Mouse (Mus musculus) forebrain, embryonic 16.5 days (tissue): Measurements from ENCODE around the gene Kmt2d. TPM values are rescaled to one million over a fixed set of nuclear protein-coding genes. Genes with fewer than 3 reads are reported as not detected.

Experiments
- ATAC-seq: fragments of 200-750 bp; cut with Nextera tagmentation; 2 replicates; pipeline ENCODE4 v1.8.0; 2017; ENCODE audit warnings: mild to moderate bottlenecking, moderate library complexity
- H3K27ac ChIP-seq: fragments of 300-500 bp; sonication (generic); 2 replicates; pipeline ENCODE4 v1.5.1; 2014; ENCODE audit warnings: low read length, control low read depth
- H3K27me3 ChIP-seq: fragments of 300-500 bp; sonication (generic); replicated peaks from 2 replicates; pipeline ENCODE4 v1.6.1; 2014; ENCODE audit warnings: low read length; ENCODE audit not compliant: control insufficient read depth, insufficient read depth
- H3K36me3 ChIP-seq: fragments of 300-500 bp; sonication (generic); 2 replicates; pipeline ENCODE4 v1.6.1; 2014; ENCODE audit not compliant: control insufficient read depth, insufficient read depth
- H3K4me1 ChIP-seq: fragments of 300-500 bp; sonication (generic); replicated peaks from 2 replicates; pipeline ENCODE4 v1.6.1; 2014; ENCODE audit warnings: low read length; ENCODE audit not compliant: control insufficient read depth, insufficient read depth
- H3K4me2 ChIP-seq: fragments of 300-500 bp; sonication (generic); 2 replicates; pipeline ENCODE4 v1.6.1; 2014; ENCODE audit warnings: mild to moderate bottlenecking, low read length, control low read depth
- H3K4me3 ChIP-seq: fragments of 300-500 bp; sonication (generic); replicated peaks from 2 replicates; pipeline ENCODE4 v1.5.1; 2014; ENCODE audit warnings: mild to moderate bottlenecking, low read length, control low read depth
- H3K9ac ChIP-seq: fragments of 300-500 bp; sonication (generic); replicated peaks from 2 replicates; pipeline ENCODE4 v1.6.1; 2014; ENCODE audit warnings: low read depth, low read length, control low read depth
- H3K9me3 ChIP-seq: fragments of 300-500 bp; sonication (generic); 2 replicates; pipeline ENCODE4 v1.6.1; 2016; ENCODE audit warnings: low read length; ENCODE audit not compliant: control insufficient read depth
- WGBS: fragments of 180-500 bp; shearing (Covaris S2); extraction: QIAGEN DNeasy Blood & Tissue Kit; methylation state at CpG from one replicate; pipeline ENCODE4 v1.1.7; 2014; 5-methylcytosine and 5-hydroxymethylcytosine counted together
- polyA plus RNA-seq: library from polyadenylated mRNA; unstranded; fragments of >200 nt; fragmentation: Nextera tagmentation; extraction: Ambion mirVana; gene quantifications from 2 replicates; pipeline ENCODE4 v1.2.1, GENCODE M21; 2015

Gene Kmt2d
- polyA plus RNA-seq, 1 experiment from 2014 or later = 12.8 TPM

DNA sequence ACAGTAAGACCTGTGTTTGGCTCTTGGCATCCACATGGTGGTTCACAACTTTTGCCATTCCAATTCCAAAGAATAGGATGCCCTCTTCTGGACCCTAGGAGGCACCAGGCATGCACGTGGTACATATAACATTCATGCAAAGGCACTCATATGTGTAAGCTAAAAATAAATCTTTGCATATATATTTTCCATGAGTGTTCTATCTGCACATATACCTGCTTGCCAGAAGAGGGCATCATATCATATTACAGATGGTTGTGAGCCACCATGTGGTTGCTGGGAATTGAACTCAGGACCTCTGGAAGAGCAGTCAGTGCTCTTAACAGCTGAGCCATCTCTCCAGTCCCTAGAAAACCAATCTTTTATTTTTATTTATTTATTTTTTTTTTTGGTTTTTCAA is 30.5 kb upstream of the Kmt2d start:
- H3K9ac ChIP-seq = no peak overlapping the region
- H3K27ac ChIP-seq = no peak overlapping the region
- no peaks in the 10 kb centered on the region for H3K9me3 ChIP-seq
- no peak for ATAC-seq
- no peak overlapping the region for H3K4me3 ChIP-seq
- H3K36me3 ChIP-seq = peaks cover 16% of the 10 kb centered on the region
- WGBS = 75% methylated on average over 1 of the region's 1 CpGs
- H3K27me3 ChIP-seq = peaks cover 31% of the 10 kb centered on the region
- no peak overlapping the region for H3K4me2 ChIP-seq
- H3K4me1 ChIP-seq = peaks cover 8% of the 10 kb centered on the region

- under 1% methylated on average over 41 of the region's 41 CpGs for WGBS
- Histone ChIP-seq H3K9me3 (no peaks in the 10 kb centered on the region), H3K27ac (no peak within 1 kb of the TSS), H3K27me3 (peaks cover 61% of the 10 kb centered on the region), H3K4me1 (peaks cover 29% of the 10 kb centered on the region), H3K36me3 (peaks cover 3% of the 10 kb centered on the region; the same call in 1 of the 2 replicates), H3K4me3 (peak within 1 kb of the TSS; percentile 23), H3K9ac (0 out of 2 replicates have a peak within 1 kb of the TSS, but pooled peaks have one; percentile 23), H3K4me2 (peak within 1 kb of the TSS; percentile 33)
- ATAC-seq = no peak
These were observed 27.2 kb upstream of the Kmt2d start, which contains the start of gene Dhh for GRCm38 (mm10) chr15:98897928-98898800. Gene Dhh (minus strand): TSS chr15:98898540.

GRCm38 (mm10) chr15:98897495-98897894 is 26.5 kb upstream of the Kmt2d start:
- no peak overlapping the region for H3K4me2 ChIP-seq
- H3K4me3 ChIP-seq = no peak overlapping the region
- H3K4me1 ChIP-seq = peaks cover 29% of the 10 kb centered on the region
- ATAC-seq = no peak
- H3K27ac ChIP-seq = no peak overlapping the region
- peaks cover 63% of the 10 kb centered on the region for H3K27me3 ChIP-seq
- 1% methylated on average over 10 of the region's 10 CpGs for WGBS
- no peaks in the 10 kb centered on the region for H3K36me3 ChIP-seq
- no peak overlapping the region for H3K9ac ChIP-seq
- H3K9me3 ChIP-seq = no peaks in the 10 kb centered on the region

- Histone ChIP-seq H3K4me1 (peaks cover 29% of the 10 kb centered on the region), H3K4me3 (peak overlapping the region; percentile 16), H3K27me3 (peaks cover 66% of the 10 kb centered on the region), H3K36me3 (no peaks in the 10 kb centered on the region), H3K4me2 (peak overlapping the region; percentile 11), H3K9ac (peak overlapping the region; percentile 12), H3K9me3 (no peaks in the 10 kb centered on the region), H3K27ac (no peak overlapping the region)
- WGBS = 2% methylated on average over 41 of the region's 41 CpGs
- 0 out of 2 replicates have a peak, but pooled peaks have one; percentile 23 for ATAC-seq
These were observed 24.9 kb upstream of the Kmt2d start for GRCm38 (mm10) chr15:98895635-98896589.

DNA sequence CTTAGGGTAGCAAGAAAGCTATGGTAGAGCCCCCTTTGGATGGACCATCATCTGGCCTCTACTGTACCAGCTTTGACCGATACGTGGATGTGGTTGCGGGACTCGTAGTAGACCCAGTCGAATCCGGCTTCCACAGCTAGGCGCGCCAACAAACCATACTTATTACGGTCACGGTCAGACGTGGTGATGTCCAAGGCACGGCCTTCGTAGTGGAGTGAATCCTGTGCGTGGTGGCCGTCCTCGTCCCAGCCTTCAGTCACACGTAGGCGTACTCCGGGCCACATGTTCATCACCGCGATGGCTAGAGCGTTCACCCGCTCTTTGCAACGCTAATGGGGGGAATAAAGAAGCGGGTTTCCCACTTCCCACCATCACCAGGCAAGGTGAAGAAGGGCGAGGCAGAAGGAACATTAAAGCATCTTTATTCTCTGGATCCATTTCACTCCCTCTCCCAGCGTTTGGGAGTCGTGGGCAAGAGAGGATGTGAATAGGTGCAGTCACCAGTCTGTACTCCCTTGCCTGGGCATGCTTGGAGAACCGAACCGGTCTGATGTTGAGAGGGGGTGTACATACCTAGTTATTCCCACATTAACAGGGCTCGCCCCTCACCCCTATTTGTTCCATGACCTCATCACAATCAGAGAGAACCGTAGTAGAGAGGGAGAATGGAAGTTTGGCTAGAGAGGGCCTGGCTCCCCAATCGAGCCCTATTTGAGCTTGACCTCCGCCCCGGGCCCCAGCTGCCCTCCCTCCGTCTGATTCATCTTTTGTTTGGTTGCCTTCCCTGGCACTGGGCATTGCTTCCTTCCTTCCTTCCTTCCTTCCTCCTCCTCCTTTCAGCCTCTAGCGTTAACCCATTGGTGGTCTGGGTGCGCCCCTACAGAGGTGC is 24.0 kb upstream of the Kmt2d start:
- peaks cover 29% of the 10 kb centered on the region for H3K4me1 ChIP-seq
- no peak overlapping the region for H3K27ac ChIP-seq
- no peaks in the 10 kb centered on the region for H3K36me3 ChIP-seq
- peaks cover 62% of the 10 kb centered on the region for H3K27me3 ChIP-seq
- H3K4me3 ChIP-seq = peak overlapping the region; percentile 50
- peak overlapping the region; percentile 12 for H3K9ac ChIP-seq
- ATAC-seq = no peak
- WGBS = 4% methylated on average over 38 of the region's 38 CpGs
- no peaks in the 10 kb centered on the region for H3K9me3 ChIP-seq
- peak overlapping the region; percentile 96 for H3K4me2 ChIP-seq

GRCm38 (mm10) chr15:98893940-98894745 is 23.1 kb upstream of the Kmt2d start, which contains the start of gene Rhebl1:
Gene Rhebl1 (minus strand): TSS chr15:98894540.
- under 1% methylated on average over 77 of the region's 77 CpGs for WGBS

DNA sequence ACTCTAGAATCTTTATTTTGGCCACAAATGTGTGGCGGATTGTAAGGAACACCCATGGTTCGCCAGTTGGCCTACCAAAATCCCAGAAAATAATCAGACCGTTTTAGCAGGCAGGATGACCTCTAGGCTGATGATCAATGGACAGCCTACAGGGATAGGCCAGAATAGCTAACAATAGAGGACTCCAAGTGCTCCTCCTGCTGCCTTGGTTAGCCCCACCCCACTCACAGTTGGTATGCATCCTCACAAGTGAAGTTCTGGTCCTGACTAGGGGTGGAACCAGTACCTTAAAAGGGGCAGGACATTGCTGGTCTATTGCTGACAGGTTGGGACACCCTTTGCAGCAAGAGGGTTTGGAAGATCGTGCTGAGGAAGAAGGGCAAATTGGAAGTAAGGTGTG is 22.0 kb upstream of the Kmt2d start:
- H3K9ac ChIP-seq = no peak overlapping the region
- 51% methylated on average over 4 of the region's 4 CpGs for WGBS
- H3K4me3 ChIP-seq = no peak overlapping the region
- H3K4me2 ChIP-seq = no peak overlapping the region
- no peak for ATAC-seq
- H3K27ac ChIP-seq = no peak overlapping the region
- H3K36me3 ChIP-seq = no peaks in the 10 kb centered on the region
- no peaks in the 10 kb centered on the region for H3K9me3 ChIP-seq
- peaks cover 46% of the 10 kb centered on the region for H3K27me3 ChIP-seq
- peaks cover 24% of the 10 kb centered on the region for H3K4me1 ChIP-seq

More at GRCm38 (mm10) chr15:98893940-98894745, 23.1 kb upstream of the Kmt2d start, which contains the start of gene Rhebl1:
- H3K4me2 ChIP-seq = peak within 1 kb of the TSS; percentile 96
- no peak within 1 kb of the TSS for H3K27ac ChIP-seq
- peak within 1 kb of the TSS; percentile 49 for H3K9ac ChIP-seq
- peaks cover 57% of the 10 kb centered on the region for H3K27me3 ChIP-seq
- ATAC-seq = no peak
- peak within 1 kb of the TSS; percentile 50 for H3K4me3 ChIP-seq
- H3K36me3 ChIP-seq = no peaks in the 10 kb centered on the region
- H3K4me1 ChIP-seq = peaks cover 29% of the 10 kb centered on the region
- no peaks in the 10 kb centered on the region for H3K9me3 ChIP-seq
